Mouse (Mus musculus): ENCODE results near the gene Rnf214.

Gene Rnf214

DNA sequence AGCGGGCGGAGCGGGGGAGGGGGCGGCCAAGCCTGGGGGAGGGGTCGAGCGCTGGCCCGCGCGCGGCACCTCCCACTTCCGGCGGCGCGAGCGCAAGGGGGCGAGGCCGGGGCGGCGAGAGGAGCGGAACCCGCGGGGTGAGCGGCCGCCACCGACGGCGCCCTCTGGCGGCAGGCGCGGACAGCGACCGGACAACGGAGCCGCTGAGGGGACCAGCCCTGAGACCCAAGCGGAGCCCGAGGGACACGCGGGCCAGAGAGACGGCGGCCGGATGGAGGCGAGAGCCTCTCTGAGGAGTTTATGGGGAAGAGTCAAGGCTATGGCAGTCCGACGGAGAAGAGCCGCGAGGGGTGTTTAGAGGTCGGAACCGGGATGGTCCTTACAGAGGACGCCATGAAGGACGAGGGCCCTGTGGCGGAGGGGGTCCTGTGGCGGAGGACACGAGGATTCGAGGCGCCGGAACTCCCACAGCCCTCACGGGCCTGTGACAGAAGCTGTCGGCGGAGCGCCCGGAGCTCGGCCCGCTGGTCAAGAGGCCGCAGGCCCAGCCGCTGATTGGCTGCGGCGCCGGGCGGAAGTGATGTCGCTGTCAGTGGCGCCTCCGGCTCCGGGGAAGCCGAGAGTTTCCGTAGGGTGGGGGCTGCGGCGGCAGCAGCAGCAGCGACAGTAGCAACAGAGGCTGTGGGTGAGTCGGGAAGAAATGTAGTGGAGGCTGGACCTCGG, at the start of gene Rnf214, which contains the start of gene Pcsk7:
TSS of gene Rnf214 (minus strand) at position 557 of the 723 bp plus-strand sequence.
TSS of gene Pcsk7 (plus strand) at position 143 of the 723 bp plus-strand sequence.
- DNase-seq (ENCODE audit: low read depth in 2 of 2, low spot score in 2 of 2): peak; percentile 81 to 83

- peak; percentile 75 to 85 for DNase-seq (ENCODE audit: low read depth in 2 of 2, low spot score in 2 of 2)
These were observed 48.6 kb upstream of the Rnf214 start, which contains the start of gene Sidt2 for GRCm38 (mm10) chr9:45955107-45955963. TSS of gene Sidt2 (minus strand) at chr9:45955258.

DNA sequence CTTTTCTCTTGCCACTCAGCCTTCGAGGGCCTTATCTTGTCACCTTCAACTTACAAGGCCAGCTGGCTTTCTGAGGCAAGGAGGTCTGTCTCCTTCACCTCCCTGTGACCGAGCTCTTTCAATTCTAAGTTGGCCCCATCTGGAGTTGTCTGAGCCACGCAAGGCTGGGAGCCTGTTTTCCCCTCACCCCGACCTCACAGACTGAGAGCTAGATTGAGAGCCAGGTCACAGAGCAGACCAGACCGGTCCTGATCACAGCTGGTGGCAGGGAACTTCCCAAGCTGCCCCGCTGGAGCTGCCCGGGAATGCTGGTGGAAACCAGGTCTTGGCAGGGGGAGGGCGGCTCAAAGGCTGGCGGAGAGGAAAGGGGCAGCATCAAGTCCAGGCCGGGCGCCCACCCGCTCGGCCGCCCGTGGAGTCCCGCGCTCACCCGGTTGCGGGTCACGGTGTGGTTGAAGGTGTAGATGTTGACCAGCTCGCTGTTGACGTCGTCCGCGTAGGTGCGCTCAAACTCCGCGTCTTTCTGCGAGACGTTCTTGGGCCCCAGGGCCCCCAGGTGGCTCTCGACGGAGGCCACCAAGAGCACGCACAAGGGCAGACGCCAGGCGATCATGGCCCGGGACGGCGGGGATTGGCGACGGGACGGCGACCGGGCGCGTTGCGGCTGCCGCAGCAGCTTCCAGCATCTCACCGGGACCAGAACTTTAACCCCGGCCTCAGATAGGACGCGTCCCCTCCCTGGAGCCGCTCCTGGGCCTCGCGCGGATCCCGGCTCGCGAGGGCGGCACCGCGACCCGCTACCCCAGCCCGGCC, 47.8 kb upstream of the Rnf214 start:
- DNase-seq (ENCODE audit: low read depth in 2 of 2, low spot score in 2 of 2): peak; percentile 45 to 46

DNA sequence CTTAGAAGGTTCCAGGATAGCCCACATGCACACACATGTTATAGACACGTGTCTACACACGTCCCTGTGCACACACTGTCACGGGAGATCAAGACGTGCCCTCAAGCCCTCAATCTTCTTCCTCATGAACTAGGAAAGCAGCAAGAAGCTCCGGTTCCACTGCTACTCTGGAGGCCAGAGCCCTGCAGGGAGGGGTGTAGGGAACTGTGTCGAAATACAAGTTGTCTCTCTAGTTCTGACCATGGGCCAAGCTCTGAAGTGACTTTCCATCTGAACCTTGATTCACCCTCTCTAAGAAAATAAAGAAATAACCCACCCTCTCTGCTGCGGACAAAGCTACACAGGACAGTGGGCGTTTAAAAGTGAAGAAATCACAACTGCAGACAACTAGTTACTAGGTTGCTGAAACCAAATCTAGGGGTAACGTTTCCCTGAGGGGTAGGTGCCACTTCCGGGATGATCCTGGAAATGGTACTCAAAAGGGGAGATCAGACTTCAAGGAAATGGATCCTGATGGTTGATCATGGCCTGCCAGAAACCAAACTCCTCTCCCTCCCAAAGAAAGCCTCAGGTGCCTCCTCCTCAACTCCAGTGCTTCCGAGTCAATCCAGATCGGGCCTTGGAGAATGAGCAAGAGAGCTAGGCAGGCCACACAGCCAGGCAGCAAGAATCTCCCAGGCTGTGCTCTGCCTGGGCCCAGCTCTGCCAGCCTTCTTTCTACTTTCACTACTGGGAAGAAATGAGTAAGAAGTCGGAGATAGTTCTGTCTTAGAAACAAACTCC, 47.0 kb upstream of the Rnf214 start:
- DNase-seq (ENCODE audit: low read depth in 2 of 2, low spot score in 2 of 2): no peak

DNA sequence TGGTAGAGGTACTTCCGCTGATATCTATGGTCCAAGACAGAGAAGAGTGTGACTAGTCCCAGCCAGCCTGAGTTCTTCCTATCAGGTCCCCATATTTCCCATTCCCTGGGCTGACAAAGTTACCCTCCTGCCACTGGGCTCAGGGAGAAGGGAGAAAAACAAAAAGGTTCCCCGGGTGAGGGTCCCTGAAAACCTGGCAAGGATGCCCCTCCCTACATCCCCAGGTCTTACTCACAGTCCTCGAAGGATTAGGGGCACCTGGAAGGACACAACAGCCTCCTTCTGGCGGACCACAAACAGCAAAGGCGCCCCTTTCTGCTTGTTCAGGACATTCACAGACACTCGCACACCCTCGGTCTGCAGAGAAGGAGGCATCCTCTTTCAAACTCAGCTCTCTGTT, 46.2 kb upstream of the Rnf214 start:
- no peak for DNase-seq (ENCODE audit: low read depth in 2 of 2, low spot score in 2 of 2)

DNA sequence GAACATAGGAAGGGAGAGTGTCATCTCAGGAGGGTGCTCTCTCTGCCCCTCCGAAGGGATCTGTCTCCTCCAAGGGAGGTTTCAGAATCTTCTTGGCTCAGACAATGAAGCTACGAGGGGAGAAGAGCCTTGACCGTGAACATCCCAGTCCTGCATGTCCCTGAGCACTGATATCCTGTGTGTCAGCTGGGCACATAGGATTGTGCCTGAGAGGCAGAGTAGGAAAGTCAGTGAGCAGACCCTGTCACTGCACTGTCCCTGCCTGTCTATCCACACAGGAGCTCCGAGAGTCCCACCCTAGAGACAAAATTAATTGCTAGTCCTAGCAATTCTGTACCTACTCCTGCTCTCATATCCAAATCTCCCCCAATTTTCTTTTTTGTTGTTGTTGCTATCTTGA, 45.3 kb upstream of the Rnf214 start:
- DNase-seq (ENCODE audit: low read depth in 2 of 2, low spot score in 2 of 2): no peak

DNA sequence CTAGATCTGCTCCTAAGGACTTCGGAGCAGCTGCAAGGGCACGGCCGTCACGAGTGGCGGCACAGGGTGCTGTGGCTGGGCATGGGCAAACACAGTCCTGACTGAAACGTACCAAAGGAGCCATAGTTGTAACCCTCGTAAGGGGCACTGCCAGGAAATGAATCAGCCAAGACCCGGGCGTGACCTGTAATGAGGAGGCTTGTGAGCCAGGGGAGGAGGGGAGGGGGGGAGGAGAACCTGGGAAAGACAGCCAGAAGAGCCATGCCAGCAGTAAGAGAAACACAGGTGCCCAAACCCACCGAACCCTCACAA, 40.1 kb upstream of the Rnf214 start:
- DNase-seq (ENCODE audit: low read depth in 2 of 2, low spot score in 2 of 2): no peak

- no peak for DNase-seq (ENCODE audit: low read depth in 2 of 2, low spot score in 2 of 2)
These were observed 39.6 kb upstream of the Rnf214 start for GRCm38 (mm10) chr9:45946182-45946871.

DNA sequence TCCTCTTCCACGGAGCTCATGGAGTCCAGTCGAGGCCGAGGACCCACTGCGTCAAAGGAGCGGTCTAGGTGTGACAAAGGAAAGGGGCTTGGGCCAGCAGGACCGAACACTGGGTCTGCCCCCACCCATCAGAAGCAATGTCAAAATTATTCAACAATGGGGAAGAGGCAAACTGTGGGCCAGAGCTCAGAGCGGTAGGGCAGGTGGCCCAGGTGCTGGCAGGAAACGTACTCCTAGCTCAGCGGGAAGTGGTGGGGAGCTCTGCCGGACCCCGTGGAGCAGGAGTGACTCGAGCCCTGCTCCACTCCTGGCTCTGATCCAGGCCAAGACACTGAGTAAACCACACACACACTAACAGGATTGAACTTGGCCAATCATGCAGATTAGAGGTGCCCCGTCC, 39.0 kb upstream of the Rnf214 start:
- DNase-seq (ENCODE audit: low read depth in 2 of 2, low spot score in 2 of 2): no peak

DNA sequence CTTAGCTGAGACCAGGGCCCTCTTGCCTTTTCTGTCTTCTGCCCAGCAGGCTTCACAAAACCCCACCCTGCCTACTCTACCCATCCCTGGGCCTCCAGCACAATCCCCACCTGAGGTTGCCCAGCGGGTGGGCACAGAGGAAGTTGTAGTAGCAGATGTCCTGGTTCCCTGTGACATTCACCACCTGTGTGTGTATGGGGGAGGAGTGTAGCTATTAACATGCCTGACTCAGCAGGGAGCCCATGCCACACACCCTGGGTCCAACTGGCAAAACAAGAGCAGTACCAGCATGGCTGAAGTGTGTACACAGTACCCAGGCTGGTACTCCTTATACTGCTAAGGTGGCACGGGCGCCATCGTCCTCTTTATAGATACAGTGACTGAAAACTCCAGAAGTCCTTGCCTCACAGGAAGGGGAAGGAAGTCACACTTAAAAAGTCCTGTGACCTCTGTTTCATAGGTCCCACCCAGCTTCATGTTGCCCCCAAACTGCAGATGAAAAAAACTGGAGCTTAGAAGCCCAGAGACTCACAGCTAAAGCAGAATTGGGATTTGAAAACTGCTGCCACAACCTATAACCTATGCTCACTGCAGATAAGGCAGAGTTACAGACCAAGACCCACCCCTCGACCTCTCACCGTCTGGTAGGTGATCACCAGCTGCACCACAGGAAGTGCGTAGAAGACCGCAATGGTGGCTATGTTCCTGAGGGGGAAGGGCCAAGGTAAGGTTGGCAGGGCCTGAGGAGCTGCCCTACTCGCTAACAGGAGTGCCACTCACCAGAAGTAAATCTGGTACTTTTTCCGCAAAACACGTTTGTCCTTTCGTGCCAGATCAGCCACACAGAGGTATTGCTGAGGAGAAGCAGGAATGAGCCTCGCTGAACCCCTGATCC, 38.0 kb upstream of the Rnf214 start:
- DNase-seq (ENCODE audit: low read depth in 2 of 2, low spot score in 2 of 2): peak; percentile 89 to 94

GRCm38 (mm10) chr9:45943628-45944505, 37.2 kb upstream of the Rnf214 start:
- no peak for DNase-seq (ENCODE audit: low read depth in 2 of 2, low spot score in 2 of 2)

DNA sequence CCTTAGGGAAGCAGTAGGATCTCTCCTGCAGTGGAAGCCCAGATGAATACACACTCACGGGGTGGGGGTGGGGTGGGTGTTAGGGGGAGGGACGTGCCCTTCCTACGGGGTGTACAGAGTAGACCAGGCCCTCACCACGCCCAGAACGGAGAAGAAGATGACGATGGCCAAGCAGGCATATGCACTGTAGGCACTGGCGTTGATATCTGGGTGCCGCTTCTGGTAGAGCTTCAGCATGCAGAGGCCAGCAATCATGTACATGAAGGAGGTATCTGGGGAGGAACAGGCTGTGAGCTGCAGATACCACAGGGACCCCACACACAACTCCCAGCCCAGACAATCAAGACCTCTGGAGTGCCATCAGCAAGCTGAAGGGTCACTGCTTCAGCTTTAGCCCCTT, 36.2 kb upstream of the Rnf214 start:
- no peak for DNase-seq (ENCODE audit: low read depth in 2 of 2, low spot score in 2 of 2)

- no peak for DNase-seq (ENCODE audit: low read depth in 2 of 2, low spot score in 2 of 2)
These were observed 35.8 kb upstream of the Rnf214 start for GRCm38 (mm10) chr9:45942464-45942863.

- no peak for DNase-seq (ENCODE audit: low read depth in 2 of 2, low spot score in 2 of 2)
These were observed 34.7 kb upstream of the Rnf214 start for GRCm38 (mm10) chr9:45941329-45941888.

DNA sequence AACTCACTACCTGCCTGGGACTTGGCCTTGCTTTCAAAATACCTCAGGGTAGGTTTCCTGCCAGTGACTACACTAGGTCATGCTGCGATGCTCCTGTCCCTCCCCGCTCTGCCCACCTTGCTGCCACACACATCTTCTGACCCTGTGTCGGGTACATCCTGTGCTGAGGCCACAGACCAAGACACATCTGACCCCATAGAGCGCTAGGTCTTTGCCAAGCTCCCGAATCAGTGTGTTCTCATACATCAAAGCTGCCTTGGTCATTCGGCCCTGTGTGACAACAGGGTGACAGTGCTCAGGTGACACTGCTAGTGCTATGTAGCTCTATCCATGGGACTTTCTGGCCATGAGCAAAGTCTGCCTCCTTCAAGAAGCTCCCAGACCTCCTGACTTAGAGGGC, 33.1 kb upstream of the Rnf214 start:
- DNase-seq (ENCODE audit: low read depth in 2 of 2, low spot score in 2 of 2): no peak

- no peak for DNase-seq (ENCODE audit: low read depth in 2 of 2, low spot score in 2 of 2)
These were observed 32.4 kb upstream of the Rnf214 start for GRCm38 (mm10) chr9:45938952-45939637.

DNA sequence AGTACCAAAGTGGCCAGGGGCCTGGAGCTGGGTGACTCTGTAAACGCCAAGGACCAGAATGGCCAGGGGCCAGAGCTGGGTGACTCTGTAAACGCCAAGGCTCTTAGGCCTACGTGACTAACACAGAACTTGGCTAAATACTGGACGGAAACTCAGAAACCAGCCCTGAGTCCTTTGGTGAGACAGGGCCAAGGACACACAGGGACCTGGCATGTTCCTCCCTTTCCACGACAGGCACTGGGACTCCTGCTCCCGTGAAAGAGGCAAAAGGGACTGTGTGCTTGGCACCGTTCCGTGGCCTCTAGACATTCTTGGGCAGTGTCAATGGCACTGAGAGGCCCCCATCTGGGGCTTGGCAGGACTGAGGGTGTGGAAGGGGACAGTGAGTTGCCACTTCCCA, 31.4 kb upstream of the Rnf214 start:
- DNase-seq (ENCODE audit: low read depth in 2 of 2, low spot score in 2 of 2): no peak
